Mouse (Mus musculus) CD4-positive naive resting alpha-beta T cell, adult 57 days (primary cell): ENCODE data around the gene Tshz3. TPM values are rescaled to one million over a fixed set of nuclear protein-coding genes. Genes with fewer than 3 reads are reported as not detected.

ENCODE experiments used
- total RNA-seq: library from RNA; stranded (reverse); gene quantifications from one replicate; pipeline ENCODE4 v1.2.4, GENCODE M21; 2023

Tshz3 gene
- total RNA-seq: 1.3 TPM

GRCm38 (mm10) chr7:36697856-36698588 is at the start of gene Tshz3:
Gene Tshz3 (plus strand): TSS chr7:36698118.

